Mouse (Mus musculus): ENCODE measurements around the gene Gm3415.

The Gm3415 gene

GRCm38 (mm10) chr5:146599970-146600369 lies 44.0 kb downstream of the Gm3415 start:
- no peak for DNase-seq

GRCm38 (mm10) chr5:146606221-146606620 lies 50.3 kb downstream of the Gm3415 start:
- no peak for DNase-seq

- no peak for DNase-seq
These were observed 51.0 kb downstream of the Gm3415 start for GRCm38 (mm10) chr5:146606895-146607294.

GRCm38 (mm10) chr5:146607816-146608215 lies 51.9 kb downstream of the Gm3415 start:
- DNase-seq, result no peak

Measured in cerebellum, adult 11-12 months (tissue).